Mouse (Mus musculus) MEL (cell line): Measurements from ENCODE around the gene Cdca4. TPM values are rescaled to one million over a fixed set of nuclear protein-coding genes. Genes with fewer than 3 reads are reported as not detected.
"Not testable (repeated sequence)": the region's sequence is repeated elsewhere in the genome, so short reads cannot be mapped to it uniquely, and the experiment has no call there.

Source experiments
- DNase-seq: peaks from one replicate; pipeline ENCODE4 v3.0.0; 2011; ENCODE audit warnings: low read depth, low spot score
- H3K27ac ChIP-seq: 2 replicates; pipeline ENCODE4 v1.5.1; 2012; ENCODE audit warnings: low read depth, mild to moderate bottlenecking, control low read depth, low read length, moderate library complexity; ENCODE audit not compliant: control insufficient read depth
- H3K27me3 ChIP-seq, 2 experiments: fragments of 150-350 bp in 1 of 2; sonication (generic) in 1 of 2; 2 replicates each; pipeline ENCODE4 v1.6.1; 2012; ENCODE audit warnings: low read length in 2 of 2, mild to moderate bottlenecking in 2 of 2, improper control_type of control experiment in 1 of 2, moderate library complexity in 1 of 2; ENCODE audit not compliant: insufficient read depth in 2 of 2, control insufficient read depth in 1 of 2
- H3K36me3 ChIP-seq, 2 experiments: 2 replicates each; pipeline ENCODE4 v1.6.1; 2012 to 2014; ENCODE audit warnings: low read length in 2 of 2, improper control_type of control experiment in 1 of 2, inconsistent platforms in 1 of 2, mild to moderate bottlenecking in 1 of 2; ENCODE audit not compliant: insufficient read depth in 2 of 2, control insufficient read depth in 1 of 2
- H3K4me1 ChIP-seq, 2 experiments: fragments of 150-350 bp in 1 of 2; sonication (generic) in 1 of 2; 2 replicates each; pipeline ENCODE4 v1.6.1; 2012; ENCODE audit warnings: low read length in 2 of 2, improper control_type of control experiment in 1 of 2, mild to moderate bottlenecking in 1 of 2; ENCODE audit not compliant: insufficient read depth in 2 of 2, control insufficient read depth in 1 of 2
- H3K4me3 ChIP-seq, 2 experiments: fragments of 150-350 bp in 1 of 2; sonication (generic) in 1 of 2; 2 replicates each; pipeline ENCODE4 v1.5.1; 2012; ENCODE audit warnings: low read depth in 2 of 2, low read length in 2 of 2, mild to moderate bottlenecking in 2 of 2, moderate library complexity in 2 of 2, control low read depth in 1 of 2, improper control_type of control experiment in 1 of 2; ENCODE audit not compliant: control insufficient read depth in 1 of 2, insufficient read depth in 1 of 2
- H3K79me2 ChIP-seq: 2 replicates; pipeline ENCODE4 v1.6.1; 2012; ENCODE audit warnings: mild to moderate bottlenecking, low read length, moderate library complexity; ENCODE audit not compliant: control insufficient read depth, poor library complexity, insufficient read depth
- H3K9ac ChIP-seq: 2 replicates; pipeline ENCODE4 v1.6.1; 2012; ENCODE audit warnings: low read depth, mild to moderate bottlenecking, control low read depth, low read length, moderate library complexity; ENCODE audit not compliant: control insufficient read depth, poor library complexity, severe bottlenecking
- H3K9me3 ChIP-seq: fragments of 150-350 bp; sonication (generic); replicated peaks from 2 replicates; pipeline ENCODE4 v1.6.1; 2012; ENCODE audit warnings: mild to moderate bottlenecking, low read length, improper control_type of control experiment, moderate library complexity; ENCODE audit not compliant: insufficient read depth
- CHD2 ChIP-seq: IDR thresholded peaks from 2 replicates; pipeline ENCODE4 v1.6.1; 2011; ENCODE audit warnings: low read length, improper control_type of control experiment
- CTCF ChIP-seq, 3 experiments: IDR thresholded peaks in 2 of 3; conservative IDR thresholded peaks in 1 of 3; 2 replicates each; pipeline ENCODE4 v1.5.1; 2011 to 2012; ENCODE audit warnings: low read length in 3 of 3, low read depth in 2 of 3, mild to moderate bottlenecking in 2 of 3, improper control_type of control experiment in 1 of 3, inconsistent platforms in 1 of 3, mixed read lengths in 1 of 3, moderate library complexity in 1 of 3; ENCODE audit not compliant: control insufficient read depth in 1 of 3, insufficient read depth in 1 of 3, poor library complexity in 1 of 3, severe bottlenecking in 1 of 3
- ETS1 ChIP-seq: IDR thresholded peaks from 2 replicates; pipeline ENCODE4 v1.6.1; 2012; ENCODE audit warnings: low read depth, mild to moderate bottlenecking, inconsistent platforms, low read length, improper control_type of control experiment, moderate library complexity
- GABPA ChIP-seq: IDR thresholded peaks from 2 replicates; pipeline ENCODE4 v1.6.1; 2012; ENCODE audit warnings: low read depth, mild to moderate bottlenecking, inconsistent platforms, low read length, improper control_type of control experiment, moderate library complexity
- GATA1 ChIP-seq: IDR thresholded peaks from 2 replicates; pipeline ENCODE4 v1.6.1; 2011; ENCODE audit warnings: low read depth, low read length, improper control_type of control experiment
- MXI1 ChIP-seq: IDR thresholded peaks from 2 replicates; pipeline ENCODE4 v1.6.1; 2011; ENCODE audit warnings: mild to moderate bottlenecking, low read depth, low read length, improper control_type of control experiment
- POLR2A ChIP-seq, 2 experiments: IDR thresholded peaks; 2 replicates each; pipeline ENCODE4 v1.6.1; 2011 to 2012; ENCODE audit warnings: low read length in 2 of 2, mild to moderate bottlenecking in 2 of 2, control low read depth in 1 of 2, improper control_type of control experiment in 1 of 2, low read depth in 1 of 2, moderate library complexity in 1 of 2; ENCODE audit not compliant: control insufficient read depth in 1 of 2, insufficient read depth in 1 of 2, poor library complexity in 1 of 2
- POLR2AphosphoS5 ChIP-seq: IDR thresholded peaks from 2 replicates; pipeline ENCODE4 v1.6.1; 2012; ENCODE audit warnings: low read depth, borderline replicate concordance, mild to moderate bottlenecking, inconsistent platforms, low read length, moderate library complexity, mixed read lengths
- TBP ChIP-seq: IDR thresholded peaks from 2 replicates; pipeline ENCODE4 v1.8.0; 2011; ENCODE audit warnings: low read depth, low read length, improper control_type of control experiment
- polyA plus RNA-seq, 2 experiments: library from polyadenylated mRNA; stranded (reverse) in 1 of 2; unstranded in 1 of 2; fragments of >175 nt in 1 of 2; fragments of >200 nt in 1 of 2; gene quantifications; 2 replicates each; pipeline versions ENCODE4 v1.2.1 to v1.2.4; 2012; ENCODE audit warnings: low replicate concordance in 2 of 2, low read depth in 1 of 2; ENCODE audit not compliant: insufficient read length in 2 of 2, insufficient read depth in 1 of 2, missing spikeins in 1 of 2
- total RNA-seq: library from RNA; depleted of rRNA; stranded (reverse); fragments of 300-350 nt; gene quantifications from 2 replicates; pipeline ENCODE4 v1.2.3, GENCODE M21; 2012

Gene Cdca4
- total and polyA plus RNA-seq, 3 experiments: 274 to 279 TPM; not detected in 1

GRCm38 (mm10) chr12:112819057-112819662 lies 10.1 kb downstream of the Cdca4 start:
- no peaks in the 10 kb centered on the region for H3K9me3 ChIP-seq
- peaks cover 38% of the 10 kb centered on the region for H3K79me2 ChIP-seq
- peak; percentile 39 for DNase-seq
- no peak overlapping the region for H3K9ac ChIP-seq
- no peak overlapping the region for H3K27ac ChIP-seq
- H3K36me3 ChIP-seq: peaks cover 25 to 35% of the 10 kb centered on the region in 2 experiments
- no peaks in the 10 kb centered on the region for H3K27me3 ChIP-seq
- no peak overlapping the region for H3K4me3 ChIP-seq
- TF ChIP-seq POLR2AphosphoS5: 0 out of 2 replicates have a peak, but pooled peaks have one; percentile 12
- peak in 1 of 2 experiments; percentile 50; a peak in 2 of 4 replicates for TF ChIP-seq POLR2A (IDR thresholded peaks at IDR 0.05; ENCODE audit: control insufficient read depth in 1 of 2, insufficient read depth in 1 of 2, low read depth in 1 of 2, low read length in 2 of 2, poor library complexity in 1 of 2)
- no peak for TF ChIP-seq MXI1
- TF ChIP-seq, all 39 proteins: peak for 2
- H3K4me1 ChIP-seq: peaks cover 17 to 19% of the 10 kb centered on the region in 2 experiments

- H3K9me3 ChIP-seq, H3K27me3 ChIP-seq: not testable (repeated sequence)
- peaks cover 3 to 22% of the 10 kb centered on the region in 2 experiments for H3K36me3 ChIP-seq
Measured at GRCm38 (mm10) chr12:112816866-112817265, 12.4 kb downstream of the Cdca4 start.

GRCm38 (mm10) chr12:112816294-112816693 lies 12.9 kb downstream of the Cdca4 start:
- Histone ChIP-seq H3K9me3 (no peaks in the 10 kb centered on the region), H3K4me1 (no peaks in the 10 kb centered on the region; a peak in 1 of 4 replicates), H3K79me2 (peaks cover 11% of the 10 kb centered on the region), H3K4me3 (no peak overlapping the region), H3K27ac (no peak overlapping the region), H3K27me3 (no peaks in the 10 kb centered on the region), H3K9ac (no peak overlapping the region), H3K36me3 (peaks cover 0 to 17% of the 10 kb centered on the region in 2 experiments; a peak in 2 of 4 replicates)
- peak; percentile 86 for DNase-seq
- no peak for TF ChIP-seq GABPA
- TF ChIP-seq POLR2A (IDR thresholded peaks at IDR 0.05; ENCODE audit: control insufficient read depth in 1 of 2, insufficient read depth in 1 of 2, low read depth in 1 of 2, low read length in 2 of 2, poor library complexity in 1 of 2): 0 out of 4 replicates have a peak, but pooled peaks of 1 of the 2 experiments have one; percentile 26
- 0 out of 2 replicates have a peak, but pooled peaks have one; percentile 21 for TF ChIP-seq GATA1
- no peak for TF ChIP-seq ETS1
- no peak for TF ChIP-seq CHD2
- peak; percentile 57; the same call in 1 of the 2 replicates for TF ChIP-seq TBP
- TF ChIP-seq CTCF (IDR thresholded peaks at IDR 0.05 in 2 of 3, conservative IDR thresholded peaks at IDR 0.05 in 1 of 3; ENCODE audit: control insufficient read depth in 1 of 3, insufficient read depth in 1 of 3, low read depth in 2 of 3, low read length in 3 of 3, poor library complexity in 1 of 3, severe bottlenecking in 1 of 3): peak in 1 of 3 experiments; percentile 100; a peak in 2 of 6 replicates

More at GRCm38 (mm10) chr12:112816866-112817265, 12.4 kb downstream of the Cdca4 start:
- not testable (repeated sequence) for H3K27ac ChIP-seq, H3K4me3 ChIP-seq, DNase-seq, H3K9ac ChIP-seq, H3K4me1 ChIP-seq
- peaks cover 17% of the 10 kb centered on the region for H3K79me2 ChIP-seq
